Mouse (Mus musculus): ENCODE data around the gene Map3k12. TPM values are rescaled to one million over a fixed set of nuclear protein-coding genes. Genes with fewer than 3 reads are reported as not detected.

Map3k12 gene
- polyA plus RNA-seq, 1 experiment from 2014 or later, result 17.2 TPM

GRCm38 (mm10) chr15:102455993-102456392, 60.9 kb downstream of the Map3k12 start:
- Histone ChIP-seq H3K4me3 (ENCODE audit: low read length) (no peak overlapping the region), H3K9ac (replicated peaks; ENCODE audit: low read length) (no peak overlapping the region), H3K27me3 (ENCODE audit: insufficient read depth, low read length) (no peaks in the 10 kb centered on the region), H3K4me2 (replicated peaks; ENCODE audit: low read depth, low read length) (no peak overlapping the region), H3K4me1 (ENCODE audit: insufficient read depth, low read length) (peaks cover 15% of the 10 kb centered on the region), H3K27ac (ENCODE audit: low read length) (no peak overlapping the region), H3K9me3 (ENCODE audit: low read length) (no peaks in the 10 kb centered on the region), H3K36me3 (ENCODE audit: insufficient read depth, low read length) (no peaks in the 10 kb centered on the region)
- ATAC-seq (ENCODE audit: low FRiP score, low TSS enrichment), result no peak
- WGBS, result 38% methylated on average over 6 of the region's 6 CpGs

GRCm38 (mm10) chr15:102451666-102452430, 65.0 kb downstream of the Map3k12 start:
- H3K4me3 ChIP-seq (ENCODE audit: low read length), result no peak overlapping the region
- 0 out of 2 replicates have a peak, but pooled peaks cover 1% of the 10 kb centered on the region for H3K4me1 ChIP-seq (ENCODE audit: insufficient read depth, low read length)
- no peak overlapping the region for H3K27ac ChIP-seq (ENCODE audit: low read length)
- no peak for ATAC-seq (ENCODE audit: low FRiP score, low TSS enrichment)
- no peak overlapping the region for H3K4me2 ChIP-seq (replicated peaks; ENCODE audit: low read depth, low read length)
- 83% methylated on average over 26 of the region's 26 CpGs for WGBS
- H3K36me3 ChIP-seq (ENCODE audit: insufficient read depth, low read length), result no peaks in the 10 kb centered on the region
- no peaks in the 10 kb centered on the region for H3K27me3 ChIP-seq (ENCODE audit: insufficient read depth, low read length)
- no peak overlapping the region for H3K9ac ChIP-seq (replicated peaks; ENCODE audit: low read length)
- no peaks in the 10 kb centered on the region for H3K9me3 ChIP-seq (ENCODE audit: low read length)

GRCm38 (mm10) chr15:102450928-102451327, 65.9 kb downstream of the Map3k12 start:
- no peaks in the 10 kb centered on the region for H3K9me3 ChIP-seq (ENCODE audit: low read length)
- H3K4me1 ChIP-seq (ENCODE audit: insufficient read depth, low read length), result 0 out of 2 replicates have a peak, but pooled peaks cover 3% of the 10 kb centered on the region
- 0 out of 2 replicates have a peak overlapping the region, but pooled peaks have one; percentile 4 for H3K4me2 ChIP-seq (replicated peaks; ENCODE audit: low read depth, low read length)
- no peak overlapping the region for H3K4me3 ChIP-seq (ENCODE audit: low read length)
- H3K36me3 ChIP-seq (ENCODE audit: insufficient read depth, low read length), result no peaks in the 10 kb centered on the region
- H3K27ac ChIP-seq (ENCODE audit: low read length), result no peak overlapping the region
- WGBS, result 23% methylated on average over 7 of the region's 7 CpGs
- no peak for ATAC-seq (ENCODE audit: low FRiP score, low TSS enrichment)
- no peak overlapping the region for H3K9ac ChIP-seq (replicated peaks; ENCODE audit: low read length)
- H3K27me3 ChIP-seq (ENCODE audit: insufficient read depth, low read length), result no peaks in the 10 kb centered on the region

- no peaks in the 10 kb centered on the region for H3K27me3 ChIP-seq (ENCODE audit: insufficient read depth, low read length)
These were observed 67.5 kb downstream of the Map3k12 start for GRCm38 (mm10) chr15:102449366-102449765.

More at GRCm38 (mm10) chr15:102449366-102449765, 67.5 kb downstream of the Map3k12 start:
- no peak overlapping the region for H3K27ac ChIP-seq (ENCODE audit: low read length)
- no peak overlapping the region for H3K9ac ChIP-seq (replicated peaks; ENCODE audit: low read length)
- WGBS, result 33% methylated on average over 8 of the region's 8 CpGs
- no peak overlapping the region for H3K4me2 ChIP-seq (replicated peaks; ENCODE audit: low read depth, low read length)
- 0 out of 2 replicates have a peak, but pooled peaks cover 3% of the 10 kb centered on the region for H3K4me1 ChIP-seq (ENCODE audit: insufficient read depth, low read length)
- no peaks in the 10 kb centered on the region for H3K36me3 ChIP-seq (ENCODE audit: insufficient read depth, low read length)
- no peaks in the 10 kb centered on the region for H3K9me3 ChIP-seq (ENCODE audit: low read length)
- no peak for ATAC-seq (ENCODE audit: low FRiP score, low TSS enrichment)
- no peak overlapping the region for H3K4me3 ChIP-seq (ENCODE audit: low read length)

Other genes starting within 250 kb of the Map3k12 start
- 0.36 and 0.89 TPM in 2 replicates for gene Gm9918, start 246.5 kb downstream of the Map3k12 start, polyA plus RNA-seq (2015; fragmentation: Nextera tagmentation; extraction: Ambion mirVana)
- 76.5 and 78.8 TPM in 2 replicates for gene Mfsd5, start 237.6 kb downstream of the Map3k12 start, polyA plus RNA-seq (2015; fragmentation: Nextera tagmentation; extraction: Ambion mirVana)
- 31.4 and 33.6 TPM in 2 replicates for gene Espl1, start 220.8 kb downstream of the Map3k12 start, polyA plus RNA-seq (2015; fragmentation: Nextera tagmentation; extraction: Ambion mirVana)
- 376 and 377 TPM in 2 replicates for gene Pfdn5, start 190.9 kb downstream of the Map3k12 start, polyA plus RNA-seq (2015; fragmentation: Nextera tagmentation; extraction: Ambion mirVana)
- 118 and 120 TPM in 2 replicates for gene Myg1, start 185.4 kb downstream of the Map3k12 start, polyA plus RNA-seq (2015; fragmentation: Nextera tagmentation; extraction: Ambion mirVana)
- gene Aaas, start 166.3 kb downstream of the Map3k12 start, polyA plus RNA-seq (2015; fragmentation: Nextera tagmentation; extraction: Ambion mirVana), result 89.2 and 91.7 TPM in 2 replicates
- 1.2 and 1.3 TPM in 2 replicates for gene Sp7, start 149.9 kb downstream of the Map3k12 start, polyA plus RNA-seq (2015; fragmentation: Nextera tagmentation; extraction: Ambion mirVana)
- 10.6 and 11.3 TPM in 2 replicates for gene Sp1, start 110.9 kb downstream of the Map3k12 start, polyA plus RNA-seq (2015; fragmentation: Nextera tagmentation; extraction: Ambion mirVana)
- gene Amhr2, start 71.7 kb downstream of the Map3k12 start, polyA plus RNA-seq (2015; fragmentation: Nextera tagmentation; extraction: Ambion mirVana), result 1.7 and 2.0 TPM in 2 replicates
- gene Prr13, start 58.0 kb downstream of the Map3k12 start, polyA plus RNA-seq (2015; fragmentation: Nextera tagmentation; extraction: Ambion mirVana), result 81.5 and 94.9 TPM in 2 replicates
- gene Pcbp2, start 46.5 kb downstream of the Map3k12 start, polyA plus RNA-seq (2015; fragmentation: Nextera tagmentation; extraction: Ambion mirVana), result 209 and 212 TPM in 2 replicates
- gene Gm10337, start 13.3 kb downstream of the Map3k12 start, polyA plus RNA-seq (2015; fragmentation: Nextera tagmentation; extraction: Ambion mirVana), result 6.7 TPM in 1 of 2 replicates, not detected in the other
- gene Tarbp2, start 1.1 kb upstream of the Map3k12 start, polyA plus RNA-seq (2015; fragmentation: Nextera tagmentation; extraction: Ambion mirVana), result 95.6 and 99.3 TPM in 2 replicates
- gene Npff, start 7.9 kb upstream of the Map3k12 start, polyA plus RNA-seq (2015; fragmentation: Nextera tagmentation; extraction: Ambion mirVana), result 2.0 and 2.9 TPM in 2 replicates
- 0.36 TPM in 1 of 2 replicates, not detected in the other for gene Gm28047, start 108.0 kb upstream of the Map3k12 start, polyA plus RNA-seq (2015; fragmentation: Nextera tagmentation; extraction: Ambion mirVana)
- 30.9 and 39.2 TPM in 2 replicates for gene Atf7, start 108.4 kb upstream of the Map3k12 start, polyA plus RNA-seq (2015; fragmentation: Nextera tagmentation; extraction: Ambion mirVana)
- 60.1 and 74.0 TPM in 2 replicates for gene Atp5g2, start 155.3 kb upstream of the Map3k12 start, polyA plus RNA-seq (2015; fragmentation: Nextera tagmentation; extraction: Ambion mirVana)
- gene Calcoco1, start 205.1 kb upstream of the Map3k12 start, polyA plus RNA-seq (2015; fragmentation: Nextera tagmentation; extraction: Ambion mirVana), result 60.4 and 63.2 TPM in 2 replicates

Measured in kidney, embryonic 16.5 days (tissue).